Mouse (Mus musculus) liver, embryonic 13.5 days (tissue): ENCODE results near the gene Nr2f2. TPM values are rescaled to one million over a fixed set of nuclear protein-coding genes. Genes with fewer than 3 reads are reported as not detected.

Experiments
- ATAC-seq: fragments of 200-750 bp; cut with Nextera tagmentation; 2 replicates; pipeline ENCODE4 v1.8.0; 2017; ENCODE audit warnings: low read depth, mild to moderate bottlenecking, moderate number of reproducible peaks, moderate library complexity
- DNase-seq: peaks from one replicate; pipeline ENCODE4 v3.0.0; 2022
- H3K27ac ChIP-seq: fragments of 300-500 bp; sonication (generic); 2 replicates; pipeline ENCODE4 v1.5.1; 2015; ENCODE audit warnings: moderate library complexity, mild to moderate bottlenecking, inconsistent platforms
- H3K27me3 ChIP-seq: fragments of 300-500 bp; sonication (generic); 2 replicates; pipeline ENCODE4 v1.6.1; 2015; ENCODE audit warnings: mild to moderate bottlenecking, inconsistent platforms
- H3K36me3 ChIP-seq: fragments of 300-500 bp; sonication (generic); 2 replicates; pipeline ENCODE4 v1.6.1; 2015; ENCODE audit warnings: mild to moderate bottlenecking, inconsistent platforms
- H3K4me1 ChIP-seq: fragments of 300-500 bp; sonication (generic); replicated peaks from 2 replicates; pipeline ENCODE4 v1.6.1; 2015; ENCODE audit warnings: inconsistent platforms
- H3K4me2 ChIP-seq: fragments of 300-500 bp; sonication (generic); 2 replicates; pipeline ENCODE4 v1.6.1; 2015; ENCODE audit warnings: inconsistent platforms, mild to moderate bottlenecking, moderate library complexity
- H3K4me3 ChIP-seq: fragments of 300-500 bp; sonication (generic); replicated peaks from 2 replicates; pipeline ENCODE4 v1.5.1; 2015; ENCODE audit warnings: mild to moderate bottlenecking, inconsistent platforms
- H3K9ac ChIP-seq: fragments of 300-500 bp; sonication (generic); 2 replicates; pipeline ENCODE4 v1.6.1; 2015; ENCODE audit warnings: mild to moderate bottlenecking, inconsistent platforms
- H3K9me3 ChIP-seq: fragments of 300-500 bp; sonication (generic); replicated peaks from 2 replicates; pipeline ENCODE4 v1.6.1; 2016; ENCODE audit warnings: inconsistent platforms
- polyA plus RNA-seq: library from polyadenylated mRNA; unstranded; fragments of >200 nt; fragmentation: Nextera tagmentation; extraction: Ambion mirVana; gene quantifications from 2 replicates; pipeline ENCODE4 v1.2.1, GENCODE M21; 2015

Nr2f2 gene
- polyA plus RNA-seq, 1 experiment from 2014 or later, result 10.2 TPM

DNA sequence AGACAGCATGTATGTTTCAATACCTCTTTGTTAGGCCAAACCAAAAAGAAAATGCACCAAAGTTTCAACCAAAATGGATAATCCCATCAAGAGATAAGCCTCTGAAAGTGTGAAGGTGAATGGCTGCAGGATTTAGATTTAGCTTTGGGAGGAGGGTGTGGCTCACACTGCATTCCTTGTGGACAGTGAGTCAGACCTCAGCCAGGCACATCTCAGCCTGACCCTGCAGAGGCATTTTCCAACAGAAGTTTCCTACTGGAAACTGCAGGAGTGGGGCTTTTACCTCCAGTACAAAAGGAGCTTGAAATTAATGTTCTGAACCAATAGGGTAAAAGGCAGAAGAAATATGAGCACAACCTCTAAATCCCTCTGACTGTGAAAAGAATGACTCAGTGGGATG, 62.1 kb downstream of the Nr2f2 start:
- ATAC-seq (no peak), DNase-seq (no peak)
- Histone ChIP-seq H3K9me3 (no peaks in the 10 kb centered on the region), H3K4me3 (no peak overlapping the region), H3K27me3 (no peaks in the 10 kb centered on the region), H3K36me3 (no peaks in the 10 kb centered on the region), H3K4me1 (no peaks in the 10 kb centered on the region), H3K27ac (no peak overlapping the region), H3K9ac (no peak overlapping the region), H3K4me2 (no peak overlapping the region)
